Mouse (Mus musculus) lung, adult 2 months (tissue): Measurements from ENCODE around the gene Syde2.

Source experiments
- CTCF ChIP-seq: fragments of 200-500 bp; IDR thresholded peaks from 2 replicates; pipeline ENCODE4 v1.5.1; 2011; ENCODE audit warnings: mild to moderate bottlenecking, low read length, control low read depth; ENCODE audit not compliant: insufficient read depth
- POLR2A ChIP-seq: fragments of 200-500 bp; IDR thresholded peaks from 2 replicates; pipeline ENCODE4 v1.6.1; 2011; ENCODE audit warnings: low read depth, mild to moderate bottlenecking, control low read depth, low read length, borderline replicate concordance; ENCODE audit errors: extremely low read depth

GRCm38 (mm10) chr3:146014321-146014720 lies 26.7 kb downstream of the Syde2 start:
- TF ChIP-seq POLR2A: no peak
- TF ChIP-seq CTCF: no peak
